ENCODE assay signal across 8 mouse cellular contexts in genomic region chr8:95715676-95716531, GRCm38 (mm10). TPM values are rescaled to one million over a fixed set of nuclear protein-coding genes. Genes with fewer than 3 reads are reported as not detected.
DNase-seq lines count a peak whose midpoint lies in the region; ATAC-seq and TF ChIP-seq lines count a peak whose summit lies in the region.

Setd6 (plus strand) TSS chr8:95715881.

- peak within 1 kb of the TSS; percentile 2; the same call in 1 of the 2 replicates for H3K27ac ChIP-seq in cerebellum, adult 2 months (ENCODE audit: insufficient read depth, low read length)
- H3K27ac ChIP-seq in forebrain, postnatal 0 days (ENCODE audit: low read depth, low read length) = peak within 1 kb of the TSS; percentile 67

- H3K9ac ChIP-seq in forebrain, postnatal 0 days = peak within 1 kb of the TSS; percentile 75

- peaks cover 66% of the 10 kb centered on the region for H3K36me3 ChIP-seq in forebrain, postnatal 0 days (ENCODE audit: insufficient read depth)

- intact Hi-C loops in heart, postnatal 36 days (cut with DNase I) = no loop called here

- TF ChIP-seq POLR2A in cerebellum, adult 2 months (IDR thresholded peaks at IDR 0.05; ENCODE audit: borderline replicate concordance, insufficient read depth, low read length) = 0 out of 2 replicates have a peak, but pooled peaks have one; percentile 32

- peak; percentile 94 for ATAC-seq in forebrain, postnatal 0 days

- no peaks in the 10 kb centered on the region for H3K4me1 ChIP-seq in cerebellum, adult 2 months (ENCODE audit: control insufficient read depth, insufficient read depth, low read length)
- peaks cover 9% of the 10 kb centered on the region for H3K4me1 ChIP-seq in forebrain, postnatal 0 days (ENCODE audit: insufficient read depth)

- peak within 1 kb of the TSS; percentile 96 for H3K4me2 ChIP-seq in forebrain, postnatal 0 days (ENCODE audit: low read depth)

- no peaks in the 10 kb centered on the region for H3K9me3 ChIP-seq in forebrain, postnatal 0 days (ENCODE audit: low read length)

- peak; percentile 91 for DNase-seq in MN1 (ENCODE audit: low spot score)
- peak; percentile 84 to 85 for DNase-seq in cerebellum, adult 2 months
- peak; percentile 90 for DNase-seq in forebrain, postnatal 0 days
- DNase-seq in heart, postnatal 36 days = peak; percentile 84 to 87
- DNase-seq in layer of hippocampus, adult 8-10 months (ENCODE audit: low spot score in 2 of 2) = peak; percentile 69 to 75
- peak; percentile 91 for DNase-seq in lung, postnatal 10 days
- peak; percentile 66 for DNase-seq in ovary, postnatal 14 days (ENCODE audit: low spot score)
- DNase-seq in thymus, postnatal 25 days = peak; percentile 85

- no peak for TF ChIP-seq CTCF in cerebellum, adult 2 months (IDR thresholded peaks at IDR 0.05; ENCODE audit: borderline replicate concordance, insufficient read depth, low read depth, low read length)
- no peak for TF ChIP-seq CTCF in forebrain, postnatal 0 days (IDR thresholded peaks at IDR 0.05; ENCODE audit: low read depth)

- H3K27me3 ChIP-seq in cerebellum, adult 2 months (ENCODE audit: control insufficient read depth, insufficient read depth, low read length) = no peaks in the 10 kb centered on the region
- H3K27me3 ChIP-seq in forebrain, postnatal 0 days (ENCODE audit: insufficient read depth, low read length) = no peaks in the 10 kb centered on the region

- under 1% methylated on average over 79 of the region's 79 CpGs for WGBS in cerebellum, adult 2 months
- under 1% methylated on average over 71 of the region's 79 CpGs for whole genome bisulfite sequencing in forebrain, postnatal 0 days

- peak within 1 kb of the TSS; percentile 53 for H3K4me3 ChIP-seq in cerebellum, adult 2 months (replicated peaks; ENCODE audit: insufficient read depth, low read depth, low read length)
- H3K4me3 ChIP-seq in forebrain, postnatal 0 days (ENCODE audit: low read depth, low read length) = peak within 1 kb of the TSS; percentile 82

RNA-seq across cellular contexts. Expression of gene Setd6, which starts in this region (rescaled TPM):
- 26.7 and 27.8 TPM in 2 replicates for polyA plus RNA-seq in cerebellum, adult 2 months (2012; rRNA removed)
- 24.9 and 29.8 TPM in 2 replicates for total RNA-seq in forebrain, postnatal 0 days (2014; rRNA removed)
- 37.1 and 40.0 TPM in 2 replicates for polyA plus RNA-seq in forebrain, postnatal 0 days (2015; fragmentation: Nextera tagmentation; extraction: Ambion mirVana)
- total RNA-seq in heart, postnatal 36 days (2021) = 10 to 100 TPM; 15.8 to 17.9 TPM
- total RNA-seq in layer of hippocampus, adult 8-10 months (2022) = 10 to 100 TPM; 18.7 to 27.8 (median 23.9) TPM

Comparison
In these comparisons a context has a peak if more than half of its experiments do, and no peak if none do; other contexts are left out.
1. Peak in every context shown above with its lines: DNase-seq, ATAC-seq, H3K4me3 ChIP-seq and H3K27ac ChIP-seq.